Mouse (Mus musculus) thymus, adult 2 months (tissue): ENCODE results near the gene Fam155a.

Source experiments
- CTCF ChIP-seq: fragments of 200-500 bp; IDR thresholded peaks from 2 replicates; pipeline ENCODE4 v1.5.1; 2012; ENCODE audit warnings: mild to moderate bottlenecking, control low read depth, low read length, moderate library complexity, borderline replicate concordance; ENCODE audit not compliant: control insufficient read depth, poor library complexity, insufficient read depth; ENCODE audit errors: extremely low read depth
- POLR2A ChIP-seq: fragments of 200-500 bp; IDR thresholded peaks from 2 replicates; pipeline ENCODE4 v1.6.1; 2012; ENCODE audit warnings: mild to moderate bottlenecking, low read length, control low read depth, moderate library complexity; ENCODE audit not compliant: control insufficient read depth, poor library complexity, insufficient read depth; ENCODE audit errors: extremely low read depth

DNA sequence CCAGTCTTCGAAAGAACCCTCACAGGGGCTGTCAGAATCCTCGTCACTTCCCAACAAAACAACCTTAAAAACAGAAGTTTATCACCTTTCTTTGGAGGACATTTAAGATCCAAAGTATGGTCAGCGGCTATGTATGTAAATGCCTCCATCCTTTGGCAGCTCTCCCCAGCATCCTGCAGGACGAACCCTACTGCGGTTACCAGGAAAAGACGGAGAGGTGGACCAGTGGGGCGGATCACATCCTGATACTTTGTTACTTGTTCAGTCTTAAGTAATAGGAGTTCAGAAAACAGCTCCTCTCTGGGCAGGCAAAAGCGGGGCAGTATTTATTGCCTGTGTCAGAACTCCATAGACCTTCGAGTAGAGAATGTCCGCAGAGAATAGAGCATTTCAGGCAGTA lies 335.5 kb downstream of the Fam155a start:
- no peak for TF ChIP-seq POLR2A
- no peak for TF ChIP-seq CTCF
